Mouse (Mus musculus) heart, adult 9 months (tissue): Measurements from ENCODE around the gene Nfkbib.

Experiments used
- DNase-seq, 2 experiments: peaks; one replicate each; pipeline ENCODE4 v3.0.0; 2022; ENCODE audit warnings: low spot score in 2 of 2

The Nfkbib gene

DNA sequence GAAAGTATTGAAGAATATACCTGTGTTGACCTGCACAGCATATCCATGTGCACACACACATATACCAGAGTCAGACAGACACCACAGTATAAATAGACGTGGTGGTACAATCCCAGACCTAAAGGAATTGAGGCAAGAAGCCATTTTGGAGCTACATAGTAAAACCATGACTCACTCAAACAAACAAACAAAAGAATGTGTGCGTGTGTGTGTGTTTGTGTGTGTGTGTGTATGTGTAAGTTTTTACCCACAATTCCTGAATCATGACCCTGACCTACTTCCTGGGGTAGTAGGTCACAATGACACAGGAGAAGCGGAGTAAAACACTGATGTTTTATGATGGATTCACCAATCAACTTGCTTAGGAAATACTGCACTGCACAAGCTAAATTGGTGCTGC is 34.1 kb upstream of the Nfkbib start:
- no peak for DNase-seq

GRCm38 (mm10) chr7:28799994-28800393 is 32.7 kb upstream of the Nfkbib start:
- no peak for DNase-seq

DNA sequence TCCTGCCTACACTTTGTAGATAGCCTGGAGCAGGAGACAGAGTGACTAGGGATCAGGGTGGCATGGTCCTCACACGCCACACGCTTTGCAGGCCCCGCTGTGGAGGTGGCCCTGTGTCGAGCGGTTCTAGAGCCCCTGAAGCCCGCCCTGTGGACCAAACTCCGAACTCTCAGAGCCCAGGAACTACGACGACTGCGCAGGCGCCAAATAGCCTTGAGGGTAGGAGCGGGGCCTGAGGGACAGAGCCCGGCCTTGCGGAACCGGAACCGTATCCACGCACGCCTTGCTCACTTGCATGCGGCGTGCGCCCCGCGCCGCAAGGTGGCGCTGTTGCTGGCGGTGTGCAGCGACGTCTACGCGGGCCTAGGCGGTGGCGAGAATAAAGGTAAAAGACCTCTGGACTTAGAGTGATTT is 29.3 kb upstream of the Nfkbib start:
- peak; percentile 85 for DNase-seq

- DNase-seq = no peak
Observed at GRCm38 (mm10) chr7:28795832-28796231, 28.5 kb upstream of the Nfkbib start.

DNA sequence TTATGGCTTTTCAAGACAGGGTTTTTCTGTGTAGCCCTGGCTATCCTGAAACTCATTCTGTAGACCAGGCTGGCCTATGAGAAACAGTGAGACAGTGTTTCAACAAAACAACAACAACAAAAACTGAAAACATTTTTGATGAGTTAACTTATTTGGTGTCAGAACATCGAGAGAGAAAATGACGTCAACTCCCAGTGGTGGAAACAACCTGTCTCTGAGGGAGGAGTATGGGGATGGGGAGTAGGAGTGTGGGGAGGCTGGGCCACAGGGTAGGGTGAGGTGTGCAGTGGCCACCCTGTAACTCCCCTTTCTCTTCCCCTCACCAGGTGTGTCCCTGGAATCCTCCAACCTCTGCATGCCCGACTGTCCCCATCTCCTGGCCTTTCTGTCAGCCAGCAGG is 27.2 kb upstream of the Nfkbib start:
- no peak for DNase-seq

- no peak for DNase-seq
Observed at GRCm38 (mm10) chr7:28793834-28794233, 26.5 kb upstream of the Nfkbib start.

DNA sequence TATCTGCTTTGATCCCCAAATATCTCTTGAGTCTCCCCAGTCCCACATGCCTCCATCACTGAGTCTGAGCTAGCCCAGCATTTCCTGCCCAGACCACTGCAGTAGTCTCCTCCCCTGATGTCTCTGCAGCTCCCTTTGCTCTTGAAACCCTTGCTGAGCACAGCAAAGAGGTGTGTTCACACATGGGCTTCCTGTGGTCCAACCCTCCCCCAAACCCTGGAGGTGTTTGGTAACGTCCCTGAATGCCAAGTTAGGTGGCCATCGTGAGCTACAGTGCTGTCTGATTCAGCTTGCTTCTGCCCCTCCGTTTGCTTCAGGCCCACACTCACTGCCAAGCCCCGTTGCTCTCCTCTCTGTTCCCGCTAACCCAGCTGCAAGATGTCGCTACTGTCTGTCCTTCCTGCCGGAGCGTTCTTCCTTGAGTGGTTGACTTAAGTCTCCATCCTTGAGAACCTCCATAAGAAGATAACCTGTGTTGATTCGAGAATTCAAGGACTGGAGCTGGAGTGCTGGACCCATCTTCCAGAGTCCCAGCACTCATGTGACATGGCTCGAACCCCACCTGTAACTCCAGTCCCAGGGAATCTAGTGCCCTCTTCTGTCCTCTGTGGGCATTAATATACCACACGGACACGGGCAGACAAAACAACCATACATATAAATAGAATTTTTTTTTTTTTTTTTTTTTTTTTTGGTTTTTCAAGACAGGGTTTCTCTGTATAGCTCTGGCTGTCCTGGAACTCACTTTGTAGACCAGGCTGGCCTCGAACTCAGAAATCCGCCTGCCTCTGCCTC is 25.3 kb upstream of the Nfkbib start:
- no peak for DNase-seq

GRCm38 (mm10) chr7:28791706-28792105 is 24.4 kb upstream of the Nfkbib start:
- DNase-seq = no peak

- no peak for DNase-seq
Observed at GRCm38 (mm10) chr7:28790066-28790806, 22.9 kb upstream of the Nfkbib start.

DNA sequence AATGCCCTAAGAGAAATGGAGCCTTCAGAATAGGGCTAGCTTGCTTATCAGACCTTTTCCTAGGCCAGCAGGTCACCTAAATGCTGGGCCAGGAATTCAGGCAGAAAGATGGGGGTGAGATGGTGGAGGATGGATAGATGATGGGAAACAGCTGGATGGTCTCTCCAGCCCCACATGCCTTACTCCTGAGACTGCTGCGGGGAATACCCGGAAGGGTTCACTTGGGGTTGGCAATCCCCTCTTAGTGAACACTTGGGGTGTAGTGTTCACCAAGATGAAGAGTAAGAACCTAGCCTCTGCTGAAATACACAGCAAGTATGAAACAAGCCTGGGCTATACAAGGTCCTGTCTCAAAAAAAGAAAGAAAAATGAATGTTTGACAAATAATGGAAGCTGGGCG is 21.9 kb upstream of the Nfkbib start:
- no peak for DNase-seq

GRCm38 (mm10) chr7:28788307-28789195 is 21.2 kb upstream of the Nfkbib start, which contains the start of gene Rinl:
Rinl (plus strand) TSS chr7:28788969.
- DNase-seq = peak in 1 of 2 experiments; percentile 31

DNA sequence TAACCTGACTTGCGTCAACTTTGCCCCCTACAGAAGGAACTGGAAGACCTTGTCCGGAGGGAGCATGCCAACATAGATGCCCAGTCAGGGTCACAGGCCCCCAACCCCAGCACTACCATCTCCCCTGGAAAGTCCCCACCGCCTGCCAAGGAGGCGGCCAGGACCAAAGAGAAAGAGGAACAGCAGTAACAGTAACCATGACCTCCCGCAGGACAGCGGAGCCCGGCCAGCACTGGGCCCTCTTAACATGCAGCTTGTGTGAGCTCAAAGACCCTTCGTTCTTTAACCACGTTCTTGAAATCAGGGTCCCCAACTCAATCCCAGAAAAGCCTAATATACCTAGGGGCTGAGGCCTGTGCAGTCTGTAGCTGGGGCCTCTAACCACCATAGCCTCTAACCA is 20.6 kb upstream of the Nfkbib start:
- no peak for DNase-seq

GRCm38 (mm10) chr7:28785161-28785560 is 17.8 kb upstream of the Nfkbib start:
- no peak for DNase-seq

- no peak for DNase-seq
Observed at GRCm38 (mm10) chr7:28781261-28781663, 13.9 kb upstream of the Nfkbib start.

DNA sequence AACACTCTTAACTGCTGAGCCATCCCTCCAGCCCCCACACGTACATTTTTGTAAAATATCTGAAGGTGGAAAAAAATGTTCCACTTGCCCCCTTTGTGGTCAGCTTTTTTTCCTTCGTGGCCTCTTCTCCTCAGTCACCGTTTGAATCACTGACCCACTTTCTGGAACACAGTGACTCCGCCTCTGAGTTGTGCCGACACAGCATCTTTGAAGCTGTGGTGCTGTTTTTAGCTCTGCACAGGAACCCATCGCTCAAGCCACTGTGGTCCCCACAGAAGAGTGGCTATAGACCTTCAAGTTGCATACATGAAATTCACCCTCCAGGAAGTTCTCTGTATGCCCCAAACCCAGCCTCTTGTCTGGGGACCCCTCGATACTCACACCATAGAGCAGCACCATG is 13.5 kb upstream of the Nfkbib start:
- DNase-seq = no peak

- DNase-seq = peak; percentile 72 to 90
Observed at GRCm38 (mm10) chr7:28780067-28780658, 12.9 kb upstream of the Nfkbib start.

- no peak for DNase-seq
Observed at GRCm38 (mm10) chr7:28778825-28779224, 11.5 kb upstream of the Nfkbib start.

DNA sequence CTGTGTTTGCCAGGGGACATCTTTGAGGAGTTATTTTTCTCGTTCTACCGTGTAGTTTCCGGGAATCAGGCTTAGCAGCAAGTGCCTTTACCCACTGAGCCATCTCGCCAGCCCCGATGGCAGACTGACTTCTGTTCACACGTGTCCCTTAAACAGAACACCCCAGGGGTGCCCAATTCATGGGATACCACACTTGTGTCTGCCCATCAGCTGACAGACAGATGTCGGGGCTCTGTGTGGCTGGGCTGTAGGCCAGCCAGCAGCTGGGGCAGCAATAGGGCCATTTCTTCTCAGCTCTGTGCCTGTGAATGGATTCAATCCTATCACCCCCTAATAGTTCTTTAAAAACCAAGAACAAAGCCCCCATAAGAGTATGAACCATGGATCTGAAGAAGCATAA is 7.8 kb upstream of the Nfkbib start:
- DNase-seq = no peak

DNA sequence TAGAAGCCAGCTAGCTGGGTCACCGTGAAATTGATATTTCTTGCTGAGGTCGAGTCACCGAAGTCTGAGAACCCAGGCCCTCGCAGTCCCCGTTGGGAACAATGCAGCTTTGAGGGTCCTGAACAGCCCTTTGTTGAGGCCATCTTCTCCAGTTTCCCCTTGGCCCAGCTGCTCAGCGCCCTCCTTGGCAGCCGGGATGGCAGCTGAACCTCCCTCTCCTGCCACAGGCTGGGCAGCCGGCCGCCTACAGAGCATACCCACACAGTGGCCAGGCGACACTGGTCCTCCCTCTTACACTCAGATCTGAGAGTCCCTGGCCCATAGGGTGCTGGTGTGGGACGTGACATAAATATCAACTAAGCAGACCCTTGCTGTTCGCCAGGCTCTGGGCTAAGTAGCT is 6.9 kb upstream of the Nfkbib start:
- DNase-seq = no peak

- no peak for DNase-seq
Observed at GRCm38 (mm10) chr7:28773163-28773562, 5.9 kb upstream of the Nfkbib start.

DNA sequence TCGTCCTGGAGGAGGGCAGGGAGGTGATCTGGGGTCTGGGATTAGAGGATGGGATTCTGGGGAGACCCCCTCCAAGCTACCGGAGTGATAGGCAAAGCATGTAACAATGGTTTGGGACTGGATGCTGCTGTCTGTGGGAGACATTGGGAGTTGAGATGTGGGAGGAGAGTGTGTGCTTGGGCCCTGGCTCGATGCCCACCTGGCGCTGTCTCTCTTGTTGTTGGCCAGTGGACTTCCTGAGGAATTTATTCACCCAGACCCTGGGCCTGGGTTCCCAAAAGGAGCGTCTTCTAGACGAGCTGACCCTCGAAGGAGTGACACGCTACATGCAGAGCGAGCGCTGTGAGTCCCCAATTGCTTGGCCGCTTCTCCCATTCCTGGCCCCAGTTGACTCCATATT is 4.6 kb upstream of the Nfkbib start:
- no peak for DNase-seq

- DNase-seq = no peak
Observed at GRCm38 (mm10) chr7:28770309-28770708, 3.0 kb upstream of the Nfkbib start.
